Mouse (Mus musculus) liver, postnatal 0 days (tissue): ENCODE measurements at regions not wholly inside any gene's neighbourhood (a gene's known extent, or its start where the extent isn't known, plus 50 kb on each side); places are given as distances from the start of the nearest gene placed in this dataset.

Experiments
- CTCF ChIP-seq: sonication (generic); IDR thresholded peaks from 2 replicates; pipeline ENCODE4 v1.5.1; 2016; ENCODE audit warnings: antibody characterized with exemption, low read depth
- EP300 ChIP-seq: IDR thresholded peaks from 2 replicates; pipeline ENCODE4 v1.6.1; 2016; ENCODE audit warnings: antibody characterized with exemption, low read depth, mild to moderate bottlenecking

- TF ChIP-seq CTCF, result no peak
- TF ChIP-seq EP300, result no peak
Measured at GRCm38 (mm10) chr1:35983361-35983760, 84.8 kb upstream of the Hs6st1 start.
